Mouse (Mus musculus) heart, embryonic 12.5 days (tissue): ENCODE measurements around the gene Srgap3. TPM values are rescaled to one million over a fixed set of nuclear protein-coding genes. Genes with fewer than 3 reads are reported as not detected.

Source experiments
- polyA plus RNA-seq: library from polyadenylated mRNA; unstranded; fragments of >200 nt; fragmentation: Nextera tagmentation; extraction: Ambion mirVana; gene quantifications from 2 replicates; pipeline ENCODE4 v1.2.1, GENCODE M21; 2016

The Srgap3 gene
- polyA plus RNA-seq, 1 experiment from 2014 or later: 1.2 TPM

Other genes with a start within 250 kb of the Srgap3 start
- gene Thumpd3, start 99.0 kb upstream of the Srgap3 start, polyA plus RNA-seq: 41.5 and 46.5 TPM in 2 replicates
- gene Setd5, start 130.1 kb upstream of the Srgap3 start, polyA plus RNA-seq: 61.0 and 62.9 TPM in 2 replicates
- 0.37 TPM in 2 replicates for gene Lhfpl4, start 248.1 kb upstream of the Srgap3 start, polyA plus RNA-seq